Mouse (Mus musculus) bone marrow, adult 2 months (tissue): ENCODE measurements around the gene Nudt14. TPM values are rescaled to one million over a fixed set of nuclear protein-coding genes. Genes with fewer than 3 reads are reported as not detected.

Experiments
- H3K27ac ChIP-seq: fragments of 200-500 bp; 2 replicates; pipeline ENCODE4 v1.5.1; 2012; ENCODE audit warnings: low read depth, mild to moderate bottlenecking, control low read depth, inconsistent platforms, low read length; ENCODE audit not compliant: control insufficient read depth, poor library complexity, insufficient read depth
- H3K4me1 ChIP-seq: fragments of 200-500 bp; 2 replicates; pipeline ENCODE4 v1.6.1; 2011; ENCODE audit warnings: low read length; ENCODE audit not compliant: control insufficient read depth, insufficient read depth
- H3K4me3 ChIP-seq: fragments of 200-500 bp; replicated peaks from 2 replicates; pipeline ENCODE3; 2011; ENCODE audit warnings: mild to moderate bottlenecking, low read depth, low read length, control low read depth; ENCODE audit not compliant: control insufficient read depth
- CTCF ChIP-seq: fragments of 200-500 bp; IDR thresholded peaks from 2 replicates; pipeline ENCODE4 v1.5.1; 2011; ENCODE audit warnings: low read length, control low read depth; ENCODE audit not compliant: control insufficient read depth, insufficient read depth
- POLR2A ChIP-seq: fragments of 200-500 bp; IDR thresholded peaks from 2 replicates; pipeline ENCODE4 v1.6.1; 2011; ENCODE audit warnings: low read depth, mild to moderate bottlenecking, control low read depth, low read length, borderline replicate concordance; ENCODE audit not compliant: control insufficient read depth
- WGBS: fragments of 180-500 bp; shearing (Covaris S2); methylation state at CpG from one replicate; pipeline ENCODE4 v1.1.7; 2018; 5-methylcytosine and 5-hydroxymethylcytosine counted together
- polyA plus RNA-seq: library from polyadenylated mRNA; stranded (reverse); fragments of >200 nt; gene quantifications from 2 replicates; pipeline ENCODE4 v1.2.4, GENCODE M21; 2011; ENCODE audit warnings: low replicate concordance; ENCODE audit not compliant: missing spikeins, insufficient read depth, insufficient read length

The Nudt14 gene
- polyA plus RNA-seq, 1 experiment: 31.0 TPM

GRCm38 (mm10) chr12:112974736-112975135, 32.8 kb upstream of the Nudt14 start:
- no peak overlapping the region for H3K4me3 ChIP-seq
- TF ChIP-seq POLR2A: no peak
- no peak for TF ChIP-seq CTCF
- 90% methylated on average over 9 of the region's 9 CpGs for WGBS
- H3K27ac ChIP-seq: no peak overlapping the region
- no peaks in the 10 kb centered on the region; the same call in 1 of the 2 replicates for H3K4me1 ChIP-seq

- 80% methylated on average over 6 of the region's 6 CpGs for WGBS
- H3K27ac ChIP-seq: no peak overlapping the region
- no peak overlapping the region for H3K4me3 ChIP-seq
- TF ChIP-seq POLR2A: no peak
- TF ChIP-seq CTCF: no peak
- H3K4me1 ChIP-seq: no peaks in the 10 kb centered on the region
These were observed 27.7 kb upstream of the Nudt14 start for GRCm38 (mm10) chr12:112969616-112970015.

- TF ChIP-seq CTCF: no peak
- TF ChIP-seq POLR2A: no peak
- 91% methylated on average over 8 of the region's 8 CpGs for WGBS
- H3K4me1 ChIP-seq: no peaks in the 10 kb centered on the region
- H3K4me3 ChIP-seq: no peak overlapping the region
- H3K27ac ChIP-seq: no peak overlapping the region
These were observed 27.0 kb upstream of the Nudt14 start for GRCm38 (mm10) chr12:112968943-112969342.

- Histone ChIP-seq H3K27ac (no peak overlapping the region), H3K4me1 (no peaks in the 10 kb centered on the region), H3K4me3 (no peak overlapping the region)
- 93% methylated on average over 13 of the region's 13 CpGs for WGBS
- no peak for TF ChIP-seq CTCF
- no peak for TF ChIP-seq POLR2A
These were observed 23.9 kb upstream of the Nudt14 start for GRCm38 (mm10) chr12:112965783-112966182.

GRCm38 (mm10) chr12:112961872-112962271, 19.9 kb upstream of the Nudt14 start:
- no peaks in the 10 kb centered on the region; the same call in 1 of the 2 replicates for H3K4me1 ChIP-seq
- 88% methylated on average over 5 of the region's 5 CpGs for WGBS
- no peak overlapping the region for H3K27ac ChIP-seq
- no peak overlapping the region for H3K4me3 ChIP-seq
- TF ChIP-seq POLR2A (no peak), CTCF (no peak)

- no peak overlapping the region for H3K4me3 ChIP-seq
- TF ChIP-seq CTCF (no peak), POLR2A (no peak)
- WGBS: 95% methylated on average over 7 of the region's 7 CpGs
- no peak overlapping the region for H3K27ac ChIP-seq
- no peaks in the 10 kb centered on the region; the same call in 1 of the 2 replicates for H3K4me1 ChIP-seq
These were observed 19.5 kb upstream of the Nudt14 start for GRCm38 (mm10) chr12:112961428-112961827.

GRCm38 (mm10) chr12:112959421-112959820, 17.5 kb upstream of the Nudt14 start:
- H3K27ac ChIP-seq: no peak overlapping the region
- no peak for TF ChIP-seq POLR2A
- TF ChIP-seq CTCF: no peak
- no peak overlapping the region for H3K4me3 ChIP-seq
- 71% methylated on average over 8 of the region's 8 CpGs for WGBS
- no peaks in the 10 kb centered on the region; the same call in 1 of the 2 replicates for H3K4me1 ChIP-seq

GRCm38 (mm10) chr12:112958303-112958702, 16.4 kb upstream of the Nudt14 start:
- Histone ChIP-seq H3K4me3 (no peak overlapping the region), H3K27ac (no peak overlapping the region), H3K4me1 (no peaks in the 10 kb centered on the region; the same call in 1 of the 2 replicates)
- WGBS: 59% methylated on average over 4 of the region's 4 CpGs
- TF ChIP-seq CTCF: peak; percentile 54
- TF ChIP-seq POLR2A: no peak

GRCm38 (mm10) chr12:112955800-112956199, 13.9 kb upstream of the Nudt14 start:
- no peak overlapping the region for H3K27ac ChIP-seq
- H3K4me1 ChIP-seq: peaks cover 1% of the 10 kb centered on the region; the same call in 1 of the 2 replicates
- no peak overlapping the region for H3K4me3 ChIP-seq
- TF ChIP-seq CTCF (peak; percentile 96), POLR2A (no peak)
- WGBS: 50% methylated on average over 4 of the region's 4 CpGs
